Mouse (Mus musculus) limb, embryonic 14.5 days (tissue): ENCODE data around the gene Hk1. TPM values are rescaled to one million over a fixed set of nuclear protein-coding genes. Genes with fewer than 3 reads are reported as not detected.
"Not testable (repeated sequence)": the region's sequence is repeated elsewhere in the genome, so short reads cannot be mapped to it uniquely, and the experiment has no call there.

Source experiments
- ATAC-seq: fragments of 200-750 bp; cut with Nextera tagmentation; 2 replicates; pipeline ENCODE4 v1.8.0; 2017; ENCODE audit warnings: low read depth, moderate number of reproducible peaks, moderate TSS enrichment; ENCODE audit not compliant: low FRiP score
- DNase-seq: peaks from one replicate; pipeline ENCODE4 v3.0.0-alpha.2; 2015; ENCODE audit warnings: low spot score
- H3K27ac ChIP-seq: fragments of 300-500 bp; sonication (generic); replicated peaks from 2 replicates; pipeline ENCODE4 v1.5.1; 2014; ENCODE audit warnings: low read depth, mild to moderate bottlenecking, low read length, moderate library complexity, mixed read lengths
- H3K27me3 ChIP-seq: fragments of 300-500 bp; sonication (generic); 2 replicates; pipeline ENCODE4 v1.6.1; 2014; ENCODE audit warnings: low read length, mixed read lengths; ENCODE audit not compliant: control insufficient read depth, insufficient read depth
- H3K36me3 ChIP-seq: fragments of 300-500 bp; sonication (generic); 2 replicates; pipeline ENCODE4 v1.6.1; 2014; ENCODE audit warnings: mild to moderate bottlenecking, low read length, moderate library complexity, mixed read lengths; ENCODE audit not compliant: control insufficient read depth, insufficient read depth
- H3K4me1 ChIP-seq: fragments of 300-500 bp; sonication (generic); 2 replicates; pipeline ENCODE4 v1.6.1; 2014; ENCODE audit warnings: antibody characterized with exemption, low read length, mixed read lengths; ENCODE audit not compliant: control insufficient read depth, insufficient read depth
- H3K4me2 ChIP-seq: fragments of 300-500 bp; sonication (generic); replicated peaks from 2 replicates; pipeline ENCODE4 v1.6.1; 2014; ENCODE audit warnings: low read depth, mild to moderate bottlenecking, low read length, moderate library complexity; ENCODE audit not compliant: severe bottlenecking
- H3K4me3 ChIP-seq: fragments of 300-500 bp; sonication (generic); replicated peaks from 2 replicates; pipeline ENCODE4 v1.5.1; 2014; ENCODE audit warnings: low read length
- H3K9ac ChIP-seq: fragments of 300-500 bp; sonication (generic); 2 replicates; pipeline ENCODE4 v1.6.1; 2014; ENCODE audit warnings: mild to moderate bottlenecking, low read depth, low read length, moderate library complexity; ENCODE audit not compliant: severe bottlenecking
- H3K9me3 ChIP-seq: fragments of 300-500 bp; sonication (generic); 2 replicates; pipeline ENCODE4 v1.6.1; 2016; ENCODE audit warnings: low read length; ENCODE audit not compliant: control insufficient read depth
- POLR2A ChIP-seq: fragments of 200-500 bp; IDR thresholded peaks from 2 replicates; pipeline ENCODE4 v1.8.0; 2012; ENCODE audit warnings: inconsistent platforms, mild to moderate bottlenecking, moderate library complexity, borderline replicate concordance; ENCODE audit not compliant: insufficient read depth, insufficient read length; ENCODE audit errors: extremely low read depth
- WGBS: fragments of 180-500 bp; shearing (Covaris S2); extraction: QIAGEN DNeasy Blood & Tissue Kit; methylation state at CpG from one replicate; pipeline ENCODE4 v1.1.7; 2014; 5-methylcytosine and 5-hydroxymethylcytosine counted together
- polyA plus RNA-seq, 2 experiments: library from polyadenylated mRNA; depleted of rRNA in 1 of 2; stranded (reverse) in 1 of 2; unstranded in 1 of 2; fragments of >200 nt; fragmentation: Nextera tagmentation in 1 of 2; extraction: Ambion mirVana in 1 of 2; gene quantifications; 2 replicates each; pipeline versions ENCODE4 v1.2.1 to v1.2.3; 2012 to 2014

Gene Hk1
- polyA plus RNA-seq, 2 experiments = 29.2 to 32.1 TPM

DNA sequence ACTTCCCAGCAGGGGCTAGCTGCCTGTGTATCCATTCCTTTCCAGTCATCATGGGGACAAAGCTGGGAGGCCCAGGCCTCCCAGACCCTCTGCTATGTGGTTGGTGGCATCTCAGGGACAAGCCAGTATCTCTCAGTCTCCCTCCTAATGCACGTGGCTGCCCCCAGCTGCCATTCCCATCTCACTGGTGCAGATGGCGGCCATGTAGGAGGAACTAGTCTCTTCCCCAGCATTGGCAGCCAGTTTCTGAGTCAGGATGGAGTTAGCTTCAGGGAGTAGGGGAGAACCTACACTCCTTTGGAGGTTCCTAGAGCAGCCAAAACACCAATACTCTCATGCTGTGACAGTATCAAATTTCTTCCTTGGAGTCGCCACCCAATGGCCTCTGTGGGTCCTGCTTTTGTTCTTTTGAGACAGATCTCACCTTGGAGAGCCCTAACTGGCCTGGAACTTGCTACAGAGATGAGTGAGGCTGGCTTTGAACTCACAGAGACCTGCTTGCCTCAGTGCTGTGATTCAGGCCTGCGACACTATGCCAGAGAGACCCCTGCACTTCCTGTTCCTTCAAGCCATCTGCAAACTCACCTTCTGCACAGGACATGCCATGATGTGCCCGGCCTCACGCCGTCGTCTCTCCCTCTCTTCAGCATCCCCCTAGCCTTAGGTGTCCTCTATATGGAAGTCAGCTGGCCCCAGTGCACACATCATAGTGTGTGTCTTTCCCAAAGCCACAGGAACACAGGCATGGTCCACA, 52.7 kb downstream of the Hk1 start:
- no peak for TF ChIP-seq POLR2A
- Histone ChIP-seq H3K4me1 (no peaks in the 10 kb centered on the region), H3K9me3 (no peaks in the 10 kb centered on the region), H3K9ac (no peak overlapping the region), H3K4me3 (no peak overlapping the region), H3K4me2 (no peak overlapping the region), H3K36me3 (no peaks in the 10 kb centered on the region), H3K27ac (no peak overlapping the region), H3K27me3 (no peaks in the 10 kb centered on the region)
- ATAC-seq (no peak), DNase-seq (no peak)
- WGBS = 74% methylated on average over 8 of the region's 8 CpGs

DNA sequence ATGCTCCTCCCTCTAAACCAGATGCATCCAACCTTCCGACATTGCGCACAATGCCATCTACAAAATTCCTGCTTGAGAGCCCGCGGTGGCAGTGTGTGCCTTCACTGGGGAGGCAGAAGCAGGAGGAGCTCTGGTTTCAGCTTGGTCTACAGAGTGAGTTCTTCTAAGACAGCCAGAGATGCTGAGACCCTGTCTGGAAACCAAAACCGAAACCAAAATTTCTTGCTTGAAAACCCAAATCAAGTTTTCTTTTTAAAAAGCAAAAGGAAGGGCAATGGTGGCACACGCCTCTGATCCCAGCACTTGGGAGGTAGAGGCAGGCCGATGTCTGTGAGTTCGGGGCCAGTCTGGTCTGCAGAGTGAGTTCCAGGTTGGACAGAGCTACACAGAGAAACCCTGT, 53.7 kb downstream of the Hk1 start:
- Histone ChIP-seq H3K27ac (no peak overlapping the region), H3K27me3 (no peaks in the 10 kb centered on the region), H3K4me2 (no peak overlapping the region), H3K4me1 (no peaks in the 10 kb centered on the region), H3K36me3 (no peaks in the 10 kb centered on the region), H3K9me3 (no peaks in the 10 kb centered on the region), H3K9ac (no peak overlapping the region), H3K4me3 (no peak overlapping the region)
- ATAC-seq (no peak), DNase-seq (no peak)
- TF ChIP-seq POLR2A = no peak
- 93% methylated on average over 8 of the region's 8 CpGs for WGBS

DNA sequence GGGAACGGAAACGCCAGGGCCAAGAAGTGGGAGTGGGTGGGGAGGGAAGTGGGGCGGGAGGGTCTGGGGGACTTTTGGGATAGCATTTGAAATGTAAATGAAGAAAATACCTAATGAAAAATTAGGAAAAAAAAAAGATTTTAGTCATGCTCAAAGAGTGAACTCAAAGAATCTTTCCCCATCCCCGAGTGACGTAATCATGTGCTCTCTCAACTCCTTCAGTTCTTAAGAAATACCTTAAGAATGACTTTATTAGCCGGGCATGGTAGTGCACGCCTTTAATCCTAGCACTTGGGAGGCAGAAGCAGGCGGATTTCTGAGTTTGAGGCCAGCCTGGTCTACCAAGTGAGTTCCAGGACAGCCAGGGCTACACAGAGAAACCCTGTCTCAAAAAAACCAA, 56.9 kb downstream of the Hk1 start:
- H3K27me3 ChIP-seq, H3K9ac ChIP-seq, H3K4me1 ChIP-seq, H3K36me3 ChIP-seq, ATAC-seq, H3K4me2 ChIP-seq, H3K9me3 ChIP-seq, H3K27ac ChIP-seq, DNase-seq, H3K4me3 ChIP-seq: not testable (repeated sequence)
- WGBS = 89% methylated on average over 8 of the region's 8 CpGs

DNA sequence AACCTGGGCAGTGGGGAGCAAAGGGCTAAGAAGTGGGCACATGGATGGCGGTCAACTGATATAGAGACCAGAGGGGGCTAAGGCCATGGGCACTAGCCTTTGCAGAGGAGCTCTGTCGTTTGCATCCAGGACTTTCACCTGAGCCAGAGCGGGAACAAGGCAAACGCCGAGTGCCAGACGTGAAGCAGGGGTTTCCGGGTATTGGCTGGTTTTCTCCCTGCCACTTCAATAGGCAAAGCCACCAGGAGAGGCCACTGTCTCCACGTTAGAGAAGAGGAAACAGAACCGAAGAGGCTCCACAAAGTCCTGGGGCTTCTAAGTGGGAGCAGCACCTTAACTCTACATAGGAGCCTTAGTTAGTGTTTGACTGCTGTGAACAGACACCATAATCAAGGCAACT, 58.3 kb downstream of the Hk1 start:
- WGBS = 67% methylated on average over 9 of the region's 9 CpGs
- no peak overlapping the region for H3K4me3 ChIP-seq
- TF ChIP-seq POLR2A = no peak
- H3K9ac ChIP-seq = no peak overlapping the region
- H3K4me2 ChIP-seq = no peak overlapping the region
- no peak for ATAC-seq
- no peaks in the 10 kb centered on the region for H3K4me1 ChIP-seq
- H3K9me3 ChIP-seq = no peaks in the 10 kb centered on the region
- DNase-seq = no peak
- no peaks in the 10 kb centered on the region for H3K27me3 ChIP-seq
- no peaks in the 10 kb centered on the region for H3K36me3 ChIP-seq
- no peak overlapping the region for H3K27ac ChIP-seq

DNA sequence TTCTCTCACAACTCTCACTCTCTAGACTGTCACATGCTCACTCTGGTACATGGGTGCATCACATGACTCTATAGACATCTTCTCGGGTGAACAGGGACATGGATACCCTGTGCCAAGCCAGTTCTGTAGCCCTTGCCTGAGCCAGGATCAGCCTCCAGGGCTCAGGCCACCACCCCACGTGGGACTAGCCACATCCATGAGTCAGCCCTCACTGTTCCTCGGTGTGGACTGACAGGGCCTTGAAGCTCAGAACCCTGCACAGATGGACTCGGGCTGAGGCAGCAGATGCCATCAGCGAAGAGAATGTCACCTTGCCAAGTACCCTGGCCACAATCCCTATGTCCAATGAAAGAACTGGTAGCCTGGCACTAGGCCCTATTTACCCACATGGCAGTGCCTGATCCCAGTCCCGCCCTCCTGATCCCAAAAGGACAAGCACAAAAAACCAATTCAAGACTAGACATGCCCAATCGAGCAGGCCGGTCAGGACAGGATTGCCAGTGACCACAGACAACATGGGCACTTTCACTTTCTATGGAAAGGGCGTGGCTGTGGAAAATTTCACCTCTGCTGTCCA, 59.2 kb downstream of the Hk1 start:
- WGBS = 88% methylated on average over 9 of the region's 9 CpGs
- Histone ChIP-seq H3K4me3 (no peak overlapping the region), H3K9ac (no peak overlapping the region), H3K27me3 (no peaks in the 10 kb centered on the region), H3K4me2 (no peak overlapping the region), H3K9me3 (no peaks in the 10 kb centered on the region), H3K4me1 (no peaks in the 10 kb centered on the region), H3K27ac (no peak overlapping the region), H3K36me3 (no peaks in the 10 kb centered on the region)
- ATAC-seq (no peak), DNase-seq (no peak)
- TF ChIP-seq POLR2A = no peak
